Mouse (Mus musculus) lung, embryonic 15.5 days (tissue): Measurements from ENCODE around the gene Olfr766-ps1. TPM values are rescaled to one million over a fixed set of nuclear protein-coding genes. Genes with fewer than 3 reads are reported as not detected.

Experiments
- polyA plus RNA-seq: library from polyadenylated mRNA; unstranded; fragments of >200 nt; fragmentation: Nextera tagmentation; extraction: Ambion mirVana; gene quantifications from 2 replicates; pipeline ENCODE4 v1.2.1, GENCODE M21; 2015

Olfr766-ps1 gene
- polyA plus RNA-seq, 1 experiment from 2014 or later: not detected

Other genes with a start within 250 kb of the Olfr766-ps1 start
- 69.2 and 77.7 TPM in 2 replicates for gene Ormdl2, start 247.3 kb downstream of the Olfr766-ps1 start, polyA plus RNA-seq
- gene Gdf11, start 177.3 kb downstream of the Olfr766-ps1 start, polyA plus RNA-seq: 3.7 and 4.8 TPM in 2 replicates
- 552 and 585 TPM in 2 replicates for gene Cd63, start 168.0 kb downstream of the Olfr766-ps1 start, polyA plus RNA-seq
- gene Rdh5, start 146.1 kb downstream of the Olfr766-ps1 start, polyA plus RNA-seq: 12.5 and 17.3 TPM in 2 replicates
- 186 and 195 TPM in 2 replicates for gene Bloc1s1, start 144.9 kb downstream of the Olfr766-ps1 start, polyA plus RNA-seq
- 5.0 TPM in 2 replicates for gene Itga7, start 135.2 kb downstream of the Olfr766-ps1 start, polyA plus RNA-seq
- not detected in 2 replicates for gene Mettl7b, start 108.0 kb downstream of the Olfr766-ps1 start, polyA plus RNA-seq
- gene Olfr9, start 79.5 kb downstream of the Olfr766-ps1 start, polyA plus RNA-seq: not detected in 2 replicates
- not detected in 2 replicates for gene Olfr763, start 58.2 kb downstream of the Olfr766-ps1 start, polyA plus RNA-seq
- gene Olfr764-ps1, start 29.1 kb downstream of the Olfr766-ps1 start, polyA plus RNA-seq: not detected in 2 replicates
- gene Olfr765, start 19.0 kb downstream of the Olfr766-ps1 start, polyA plus RNA-seq: not detected in 2 replicates
- gene Olfr767, start 13.9 kb upstream of the Olfr766-ps1 start, polyA plus RNA-seq: not detected in 2 replicates
- gene Olfr768, start 30.4 kb upstream of the Olfr766-ps1 start, polyA plus RNA-seq: not detected in 2 replicates
- gene Olfr769, start 48.9 kb upstream of the Olfr766-ps1 start, polyA plus RNA-seq: not detected in 2 replicates
- not detected in 2 replicates for gene Olfr770, start 70.0 kb upstream of the Olfr766-ps1 start, polyA plus RNA-seq
- not detected in 2 replicates for gene Olfr771, start 95.8 kb upstream of the Olfr766-ps1 start, polyA plus RNA-seq
- not detected in 2 replicates for gene Olfr772, start 108.9 kb upstream of the Olfr766-ps1 start, polyA plus RNA-seq
- not detected in 2 replicates for gene Olfr773, start 118.4 kb upstream of the Olfr766-ps1 start, polyA plus RNA-seq
- not detected in 2 replicates for gene Olfr774, start 167.2 kb upstream of the Olfr766-ps1 start, polyA plus RNA-seq
- not detected in 2 replicates for gene Olfr775, start 179.4 kb upstream of the Olfr766-ps1 start, polyA plus RNA-seq
- not detected in 2 replicates for gene Olfr776, start 190.2 kb upstream of the Olfr766-ps1 start, polyA plus RNA-seq
- not detected in 2 replicates for gene Olfr777, start 202.5 kb upstream of the Olfr766-ps1 start, polyA plus RNA-seq
- not detected in 2 replicates for gene Olfr780, start 249.1 kb upstream of the Olfr766-ps1 start, polyA plus RNA-seq